Mouse (Mus musculus) MEL (cell line): ENCODE data around the gene Ptprn2. TPM values are rescaled to one million over a fixed set of nuclear protein-coding genes. Genes with fewer than 3 reads are reported as not detected.

ENCODE experiments used
- DNase-seq: peaks from one replicate; pipeline ENCODE4 v3.0.0; 2011; ENCODE audit warnings: low read depth, low spot score
- H3K27ac ChIP-seq: 2 replicates; pipeline ENCODE4 v1.5.1; 2012; ENCODE audit warnings: low read depth, mild to moderate bottlenecking, control low read depth, low read length, moderate library complexity; ENCODE audit not compliant: control insufficient read depth
- H3K27me3 ChIP-seq, 2 experiments: fragments of 150-350 bp in 1 of 2; sonication (generic) in 1 of 2; 2 replicates each; pipeline ENCODE4 v1.6.1; 2012; ENCODE audit warnings: low read length in 2 of 2, mild to moderate bottlenecking in 2 of 2, improper control_type of control experiment in 1 of 2, moderate library complexity in 1 of 2; ENCODE audit not compliant: insufficient read depth in 2 of 2, control insufficient read depth in 1 of 2
- H3K36me3 ChIP-seq, 2 experiments: 2 replicates each; pipeline ENCODE4 v1.6.1; 2012 to 2014; ENCODE audit warnings: low read length in 2 of 2, improper control_type of control experiment in 1 of 2, inconsistent platforms in 1 of 2, mild to moderate bottlenecking in 1 of 2; ENCODE audit not compliant: insufficient read depth in 2 of 2, control insufficient read depth in 1 of 2
- H3K4me1 ChIP-seq, 2 experiments: fragments of 150-350 bp in 1 of 2; sonication (generic) in 1 of 2; 2 replicates each; pipeline ENCODE4 v1.6.1; 2012; ENCODE audit warnings: low read length in 2 of 2, improper control_type of control experiment in 1 of 2, mild to moderate bottlenecking in 1 of 2; ENCODE audit not compliant: insufficient read depth in 2 of 2, control insufficient read depth in 1 of 2
- H3K4me3 ChIP-seq, 2 experiments: fragments of 150-350 bp in 1 of 2; sonication (generic) in 1 of 2; 2 replicates each; pipeline ENCODE4 v1.5.1; 2012; ENCODE audit warnings: low read depth in 2 of 2, low read length in 2 of 2, mild to moderate bottlenecking in 2 of 2, moderate library complexity in 2 of 2, control low read depth in 1 of 2, improper control_type of control experiment in 1 of 2; ENCODE audit not compliant: control insufficient read depth in 1 of 2, insufficient read depth in 1 of 2
- H3K79me2 ChIP-seq: 2 replicates; pipeline ENCODE4 v1.6.1; 2012; ENCODE audit warnings: mild to moderate bottlenecking, low read length, moderate library complexity; ENCODE audit not compliant: control insufficient read depth, poor library complexity, insufficient read depth
- H3K9ac ChIP-seq: 2 replicates; pipeline ENCODE4 v1.6.1; 2012; ENCODE audit warnings: low read depth, mild to moderate bottlenecking, control low read depth, low read length, moderate library complexity; ENCODE audit not compliant: control insufficient read depth, poor library complexity, severe bottlenecking
- H3K9me3 ChIP-seq: fragments of 150-350 bp; sonication (generic); replicated peaks from 2 replicates; pipeline ENCODE4 v1.6.1; 2012; ENCODE audit warnings: mild to moderate bottlenecking, low read length, improper control_type of control experiment, moderate library complexity; ENCODE audit not compliant: insufficient read depth
- CHD1 ChIP-seq: IDR thresholded peaks from 2 replicates; pipeline ENCODE4 v1.6.1; 2012; ENCODE audit warnings: low read depth, mild to moderate bottlenecking, inconsistent platforms, low read length, improper control_type of control experiment
- CTCF ChIP-seq, 3 experiments: IDR thresholded peaks in 2 of 3; conservative IDR thresholded peaks in 1 of 3; 2 replicates each; pipeline ENCODE4 v1.5.1; 2011 to 2012; ENCODE audit warnings: low read length in 3 of 3, low read depth in 2 of 3, mild to moderate bottlenecking in 2 of 3, improper control_type of control experiment in 1 of 3, inconsistent platforms in 1 of 3, mixed read lengths in 1 of 3, moderate library complexity in 1 of 3; ENCODE audit not compliant: control insufficient read depth in 1 of 3, insufficient read depth in 1 of 3, poor library complexity in 1 of 3, severe bottlenecking in 1 of 3
- E2F4 ChIP-seq: IDR thresholded peaks from 2 replicates; pipeline ENCODE4 v1.6.1; 2011; ENCODE audit warnings: low read depth, low read length, improper control_type of control experiment, borderline replicate concordance
- EP300 ChIP-seq, 2 experiments: IDR thresholded peaks; 2 replicates each; pipeline ENCODE4 v1.6.1; 2011; ENCODE audit warnings: improper control_type of control experiment in 2 of 2, low read length in 2 of 2, low read depth in 1 of 2, mild to moderate bottlenecking in 1 of 2
- ETS1 ChIP-seq: IDR thresholded peaks from 2 replicates; pipeline ENCODE4 v1.6.1; 2012; ENCODE audit warnings: low read depth, mild to moderate bottlenecking, inconsistent platforms, low read length, improper control_type of control experiment, moderate library complexity
- JUND ChIP-seq: IDR thresholded peaks from 2 replicates; pipeline ENCODE4 v1.6.1; 2011; ENCODE audit warnings: low read depth, mild to moderate bottlenecking, improper control_type of control experiment, low read length
- MAFK ChIP-seq: IDR thresholded peaks from 2 replicates; pipeline ENCODE4 v1.6.1; 2011; ENCODE audit warnings: low read depth, mild to moderate bottlenecking, low read length, improper control_type of control experiment, borderline replicate concordance
- MEF2A ChIP-seq: IDR thresholded peaks from 2 replicates; pipeline ENCODE4 v1.6.1; 2014; ENCODE audit warnings: low read depth, mild to moderate bottlenecking, inconsistent platforms, low read length, improper control_type of control experiment; ENCODE audit not compliant: poor library complexity, insufficient replicate concordance, severe bottlenecking; ENCODE audit errors: extremely low read depth
- MYB ChIP-seq: IDR thresholded peaks from 2 replicates; pipeline ENCODE4 v1.6.1; 2011; ENCODE audit warnings: mild to moderate bottlenecking, low read depth, low read length, improper control_type of control experiment
- NELFE ChIP-seq: IDR thresholded peaks from 2 replicates; pipeline ENCODE4 v1.6.1; 2011; ENCODE audit warnings: low read depth, low read length, improper control_type of control experiment
- POLR2AphosphoS2 ChIP-seq: IDR thresholded peaks from 2 replicates; pipeline ENCODE4 v1.6.1; 2011; ENCODE audit warnings: low read length, improper control_type of control experiment
- RCOR1 ChIP-seq: IDR thresholded peaks from 2 replicates; pipeline ENCODE4 v1.6.1; 2012; ENCODE audit warnings: low read depth, mild to moderate bottlenecking, inconsistent platforms, low read length, improper control_type of control experiment
- UBTF ChIP-seq: IDR thresholded peaks from 2 replicates; pipeline ENCODE4 v1.6.1; 2012; ENCODE audit warnings: low read depth, mild to moderate bottlenecking, inconsistent platforms, low read length, improper control_type of control experiment, moderate library complexity, borderline replicate concordance; ENCODE audit not compliant: insufficient read depth
- USF1 ChIP-seq: IDR thresholded peaks from 2 replicates; pipeline ENCODE4 v1.6.1; 2014; ENCODE audit warnings: low read depth, mild to moderate bottlenecking, inconsistent platforms, low read length, improper control_type of control experiment, moderate library complexity
- polyA plus RNA-seq, 2 experiments: library from polyadenylated mRNA; stranded (reverse) in 1 of 2; unstranded in 1 of 2; fragments of >175 nt in 1 of 2; fragments of >200 nt in 1 of 2; gene quantifications; 2 replicates each; pipeline versions ENCODE4 v1.2.1 to v1.2.4; 2012; ENCODE audit warnings: low replicate concordance in 2 of 2, low read depth in 1 of 2; ENCODE audit not compliant: insufficient read length in 2 of 2, insufficient read depth in 1 of 2, missing spikeins in 1 of 2
- total RNA-seq: library from RNA; depleted of rRNA; stranded (reverse); fragments of 300-350 nt; gene quantifications from 2 replicates; pipeline ENCODE4 v1.2.3, GENCODE M21; 2012

The Ptprn2 gene
- total and polyA plus RNA-seq, 3 experiments = not detected

DNA sequence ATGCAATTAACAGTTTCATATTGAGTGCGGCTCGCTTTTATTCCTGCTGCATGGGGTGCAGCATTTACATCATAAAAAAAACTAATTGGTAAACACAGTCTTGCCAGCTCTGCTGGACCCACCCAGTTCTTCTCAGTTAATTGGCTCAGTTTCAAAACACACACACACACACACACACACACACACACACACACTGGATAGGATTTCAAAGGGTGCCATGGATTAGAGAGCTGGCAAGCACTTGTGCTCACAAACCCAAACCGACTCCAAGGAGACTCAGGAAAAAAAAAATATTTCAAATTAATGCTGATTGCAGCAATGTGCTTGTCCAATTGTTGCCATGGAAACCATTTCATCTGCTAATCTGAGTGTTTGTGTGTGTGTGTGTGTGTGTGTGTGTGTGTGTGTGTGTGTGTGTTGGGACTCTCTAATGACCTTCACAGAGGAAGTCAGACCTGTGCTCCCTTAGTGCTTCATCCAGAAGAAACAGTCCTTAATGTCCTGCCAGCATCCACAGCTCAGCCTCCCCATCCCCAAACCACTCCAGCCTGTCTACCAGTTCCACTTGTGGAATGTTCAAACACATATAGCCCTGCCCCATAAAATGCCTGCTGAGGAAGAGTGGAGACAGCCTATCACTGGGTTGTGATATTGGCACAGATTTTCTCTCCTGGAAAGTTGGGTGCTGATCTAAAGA, 452.8 kb downstream of the Ptprn2 start (continued):
- TF ChIP-seq MAFK = no peak
- no peak for TF ChIP-seq EP300 (IDR thresholded peaks at IDR 0.05; ENCODE audit: low read depth in 1 of 2, low read length in 2 of 2)
- no peak for TF ChIP-seq USF1

DNA sequence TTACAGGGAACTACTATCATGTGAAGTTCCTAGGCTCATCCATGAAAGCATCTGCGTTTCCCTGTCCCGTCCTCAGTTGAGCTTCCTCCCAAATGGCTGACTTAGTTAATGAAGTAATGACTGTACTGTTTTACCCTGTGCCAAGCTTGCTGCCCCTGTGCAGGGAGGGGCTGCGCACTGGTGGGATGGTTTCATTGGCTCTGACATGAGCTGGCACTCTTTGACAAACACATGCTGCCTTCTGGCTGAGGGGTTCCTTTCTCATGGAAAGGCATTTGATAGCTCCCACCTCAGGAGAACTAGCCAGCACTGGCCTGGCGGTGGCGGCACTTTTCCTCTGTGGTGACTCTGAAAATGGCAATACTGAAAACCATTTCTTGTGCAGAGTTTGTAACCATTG, 458.4 kb downstream of the Ptprn2 start:
- H3K79me2 ChIP-seq = no peaks in the 10 kb centered on the region
- H3K27me3 ChIP-seq = no peaks in the 10 kb centered on the region
- H3K9me3 ChIP-seq = peaks cover 4% of the 10 kb centered on the region
- H3K9ac ChIP-seq = no peak overlapping the region
- H3K36me3 ChIP-seq = no peaks in the 10 kb centered on the region
- TF ChIP-seq NELFE (no peak), UBTF (no peak), CTCF (IDR thresholded peaks at IDR 0.05 in 2 of 3, conservative IDR thresholded peaks at IDR 0.05 in 1 of 3; ENCODE audit: control insufficient read depth in 1 of 3, insufficient read depth in 1 of 3, low read depth in 2 of 3, low read length in 3 of 3, poor library complexity in 1 of 3, severe bottlenecking in 1 of 3) (no peak), CHD1 (no peak)
- no peak overlapping the region for H3K27ac ChIP-seq
- no peak for DNase-seq
- no peak overlapping the region for H3K4me3 ChIP-seq
- H3K4me1 ChIP-seq = no peaks in the 10 kb centered on the region

- Histone ChIP-seq H3K9me3 (peaks cover 5% of the 10 kb centered on the region), H3K27me3 (no peaks in the 10 kb centered on the region), H3K4me1 (no peaks in the 10 kb centered on the region), H3K27ac (no peak overlapping the region), H3K79me2 (no peaks in the 10 kb centered on the region), H3K9ac (no peak overlapping the region), H3K4me3 (no peak overlapping the region), H3K36me3 (no peaks in the 10 kb centered on the region)
- no peak for DNase-seq
- TF ChIP-seq JUND (no peak), MYB (no peak), MEF2A (no peak), POLR2AphosphoS2 (no peak), E2F4 (no peak), RCOR1 (no peak), ETS1 (no peak)
These were observed 462.8 kb downstream of the Ptprn2 start for GRCm38 (mm10) chr12:116948151-116948928.
